Mouse (Mus musculus) heart, embryonic 10.5 days (tissue): ENCODE data around the gene Cyth1. TPM values are rescaled to one million over a fixed set of nuclear protein-coding genes. Genes with fewer than 3 reads are reported as not detected.

Experiments used
- DNase-seq: peaks from one replicate; pipeline ENCODE4 v3.0.0-alpha.2; 2017; ENCODE audit warnings: low spot score
- H3K27ac ChIP-seq: fragments of 300-500 bp; sonication (generic); 2 replicates; pipeline ENCODE4 v1.5.1; 2016; ENCODE audit warnings: mild to moderate bottlenecking
- H3K27me3 ChIP-seq: fragments of 300-500 bp; sonication (generic); 2 replicates; pipeline ENCODE4 v1.6.1; 2016; ENCODE audit warnings: mild to moderate bottlenecking; ENCODE audit not compliant: poor library complexity, insufficient read depth, severe bottlenecking
- H3K36me3 ChIP-seq: fragments of 300-500 bp; sonication (generic); 2 replicates; pipeline ENCODE4 v1.6.1; 2016; ENCODE audit warnings: mild to moderate bottlenecking, moderate library complexity
- H3K4me1 ChIP-seq: fragments of 300-500 bp; sonication (generic); 2 replicates; pipeline ENCODE4 v1.6.1; 2016; ENCODE audit warnings: mild to moderate bottlenecking
- H3K4me3 ChIP-seq: fragments of 300-500 bp; sonication (generic); 2 replicates; pipeline ENCODE4 v1.5.1; 2016; ENCODE audit warnings: mild to moderate bottlenecking, moderate library complexity
- H3K9me3 ChIP-seq: fragments of 300-500 bp; sonication (generic); 2 replicates; pipeline ENCODE4 v1.6.1; 2016; ENCODE audit warnings: mild to moderate bottlenecking, moderate library complexity
- WGBS: fragments of 180-500 bp; shearing (Covaris S2); methylation state at CpG from one replicate; pipeline ENCODE4 v1.1.7; 2016; 5-methylcytosine and 5-hydroxymethylcytosine counted together
- polyA plus RNA-seq: library from polyadenylated mRNA; unstranded; fragments of >200 nt; fragmentation: Nextera tagmentation; extraction: Ambion mirVana; gene quantifications from 2 replicates; pipeline ENCODE4 v1.2.1, GENCODE M21; 2016

Cyth1 gene
- polyA plus RNA-seq, 1 experiment from 2014 or later = 15.5 TPM

GRCm38 (mm10) chr11:118129812-118130211 is 118.6 kb downstream of the Cyth1 start:
- Histone ChIP-seq H3K27ac (no peak overlapping the region), H3K27me3 (peaks cover 8% of the 10 kb centered on the region; the same call in 1 of the 2 replicates), H3K4me3 (no peak overlapping the region), H3K9me3 (no peaks in the 10 kb centered on the region), H3K36me3 (no peaks in the 10 kb centered on the region), H3K4me1 (peaks cover 47% of the 10 kb centered on the region)
- whole genome bisulfite sequencing = 70% methylated on average over 2 of the region's 2 CpGs
- no peak for DNase-seq

- WGBS = 86% methylated on average over 11 of the region's 11 CpGs
- H3K36me3 ChIP-seq = no peaks in the 10 kb centered on the region
- no peak for DNase-seq
These were observed 126.8 kb downstream of the Cyth1 start for GRCm38 (mm10) chr11:118121592-118121991.

GRCm38 (mm10) chr11:118118777-118119176 is 129.6 kb downstream of the Cyth1 start:
- DNase-seq = no peak
- H3K4me1 ChIP-seq = peaks cover 53% of the 10 kb centered on the region
- no peaks in the 10 kb centered on the region for H3K9me3 ChIP-seq
- no peaks in the 10 kb centered on the region for H3K27me3 ChIP-seq
- 0 out of 2 replicates have a peak overlapping the region, but pooled peaks have one; percentile 16 for H3K27ac ChIP-seq
- H3K4me3 ChIP-seq = no peak overlapping the region
- 32% methylated on average over 8 of the region's 8 CpGs for WGBS
- H3K36me3 ChIP-seq = no peaks in the 10 kb centered on the region

More at GRCm38 (mm10) chr11:118121592-118121991, 126.8 kb downstream of the Cyth1 start:
- H3K4me1 ChIP-seq = peaks cover 44% of the 10 kb centered on the region
- H3K27ac ChIP-seq = 0 out of 2 replicates have a peak overlapping the region, but pooled peaks have one; percentile 11
- no peak overlapping the region for H3K4me3 ChIP-seq
- H3K27me3 ChIP-seq = peaks cover 8% of the 10 kb centered on the region; the same call in 1 of the 2 replicates
- H3K9me3 ChIP-seq = no peaks in the 10 kb centered on the region

GRCm38 (mm10) chr11:118114581-118115110 is 133.7 kb downstream of the Cyth1 start:
- H3K4me1 ChIP-seq = peaks cover 35% of the 10 kb centered on the region
- H3K4me3 ChIP-seq = no peak overlapping the region
- no peak for DNase-seq
- H3K27ac ChIP-seq = no peak overlapping the region; the same call in 1 of the 2 replicates
- 62% methylated on average over 8 of the region's 8 CpGs for WGBS
- H3K9me3 ChIP-seq = no peaks in the 10 kb centered on the region
- peaks cover 6% of the 10 kb centered on the region for H3K27me3 ChIP-seq
- H3K36me3 ChIP-seq = no peaks in the 10 kb centered on the region

GRCm38 (mm10) chr11:118113516-118114205 is 134.7 kb downstream of the Cyth1 start:
- no peaks in the 10 kb centered on the region for H3K36me3 ChIP-seq

GRCm38 (mm10) chr11:118104001-118104400 is 144.4 kb downstream of the Cyth1 start:
- peaks cover 38% of the 10 kb centered on the region for H3K4me1 ChIP-seq
- DNase-seq = peak; percentile 84
- 11% methylated on average over 5 of the region's 5 CpGs for WGBS

More at GRCm38 (mm10) chr11:118113516-118114205, 134.7 kb downstream of the Cyth1 start:
- H3K27me3 ChIP-seq = peaks cover 6% of the 10 kb centered on the region
- 77% methylated on average over 14 of the region's 14 CpGs for WGBS
- no peak for DNase-seq
- no peaks in the 10 kb centered on the region for H3K9me3 ChIP-seq
- no peak overlapping the region; the same call in 1 of the 2 replicates for H3K27ac ChIP-seq
- peaks cover 29% of the 10 kb centered on the region for H3K4me1 ChIP-seq
- no peak overlapping the region for H3K4me3 ChIP-seq

GRCm38 (mm10) chr11:118103383-118103782 is 145.0 kb downstream of the Cyth1 start:
- H3K27me3 ChIP-seq = peaks cover 17% of the 10 kb centered on the region
- H3K4me3 ChIP-seq = no peak overlapping the region
- DNase-seq = no peak
- WGBS = 82% methylated on average over 5 of the region's 5 CpGs
- no peaks in the 10 kb centered on the region for H3K9me3 ChIP-seq
- peaks cover 32% of the 10 kb centered on the region for H3K4me1 ChIP-seq
- H3K27ac ChIP-seq = 0 out of 2 replicates have a peak overlapping the region, but pooled peaks have one; percentile 29
- H3K36me3 ChIP-seq = no peaks in the 10 kb centered on the region

More at GRCm38 (mm10) chr11:118104001-118104400, 144.4 kb downstream of the Cyth1 start:
- no peaks in the 10 kb centered on the region for H3K9me3 ChIP-seq
- H3K36me3 ChIP-seq = no peaks in the 10 kb centered on the region
- no peak overlapping the region for H3K4me3 ChIP-seq
- 0 out of 2 replicates have a peak overlapping the region, but pooled peaks have one; percentile 29 for H3K27ac ChIP-seq
- peaks cover 17% of the 10 kb centered on the region for H3K27me3 ChIP-seq

GRCm38 (mm10) chr11:118102838-118103237 is 145.6 kb downstream of the Cyth1 start:
- WGBS = 60% methylated on average over 3 of the region's 3 CpGs
- H3K36me3 ChIP-seq = no peaks in the 10 kb centered on the region

GRCm38 (mm10) chr11:118101133-118101532 is 147.3 kb downstream of the Cyth1 start:
- no peak overlapping the region for H3K4me3 ChIP-seq
- no peak for DNase-seq
- H3K4me1 ChIP-seq = peaks cover 27% of the 10 kb centered on the region
- H3K27me3 ChIP-seq = peaks cover 17% of the 10 kb centered on the region
- no peaks in the 10 kb centered on the region for H3K36me3 ChIP-seq
- H3K27ac ChIP-seq = no peak overlapping the region
- H3K9me3 ChIP-seq = no peaks in the 10 kb centered on the region
- WGBS = 41% methylated on average over 9 of the region's 9 CpGs

More at GRCm38 (mm10) chr11:118102838-118103237, 145.6 kb downstream of the Cyth1 start:
- Histone ChIP-seq H3K27ac (no peak overlapping the region), H3K4me1 (peaks cover 26% of the 10 kb centered on the region), H3K9me3 (no peaks in the 10 kb centered on the region), H3K4me3 (no peak overlapping the region), H3K27me3 (peaks cover 17% of the 10 kb centered on the region)
- DNase-seq = peak; percentile 93

GRCm38 (mm10) chr11:118096736-118097135 is 151.7 kb downstream of the Cyth1 start:
- Histone ChIP-seq H3K9me3 (no peaks in the 10 kb centered on the region), H3K27ac (no peak overlapping the region)
- 41% methylated on average over 2 of the region's 2 CpGs for WGBS

GRCm38 (mm10) chr11:118095004-118095403 is 153.4 kb downstream of the Cyth1 start:
- H3K27me3 ChIP-seq = peaks cover 18% of the 10 kb centered on the region; the same call in 1 of the 2 replicates
- 83% methylated on average over 9 of the region's 9 CpGs for WGBS
- no peak overlapping the region for H3K4me3 ChIP-seq
- DNase-seq = no peak
- peaks cover 16% of the 10 kb centered on the region for H3K4me1 ChIP-seq
- H3K36me3 ChIP-seq = no peaks in the 10 kb centered on the region
- peaks cover 3% of the 10 kb centered on the region for H3K9me3 ChIP-seq
- no peak overlapping the region for H3K27ac ChIP-seq

More at GRCm38 (mm10) chr11:118096736-118097135, 151.7 kb downstream of the Cyth1 start:
- Histone ChIP-seq H3K27me3 (peaks cover 28% of the 10 kb centered on the region), H3K4me3 (no peak overlapping the region), H3K36me3 (no peaks in the 10 kb centered on the region), H3K4me1 (peaks cover 20% of the 10 kb centered on the region)
- no peak for DNase-seq

- H3K4me1 ChIP-seq = peaks cover 7% of the 10 kb centered on the region
- 88% methylated on average over 23 of the region's 23 CpGs for WGBS
- H3K4me3 ChIP-seq = no peak overlapping the region
- no peak for DNase-seq
- H3K27me3 ChIP-seq = peaks cover 31% of the 10 kb centered on the region
- H3K27ac ChIP-seq = no peak overlapping the region
- H3K9me3 ChIP-seq = peaks cover 3% of the 10 kb centered on the region
- no peaks in the 10 kb centered on the region for H3K36me3 ChIP-seq
These were observed 157.3 kb downstream of the Cyth1 start for GRCm38 (mm10) chr11:118091002-118091670.
